Mouse (Mus musculus) thymus, adult 2 months (tissue): Measurements from ENCODE around the gene Atg101.

Experiments
- CTCF ChIP-seq: fragments of 200-500 bp; IDR thresholded peaks from 2 replicates; pipeline ENCODE4 v1.5.1; 2012; ENCODE audit warnings: mild to moderate bottlenecking, control low read depth, low read length, moderate library complexity, borderline replicate concordance; ENCODE audit not compliant: control insufficient read depth, poor library complexity, insufficient read depth; ENCODE audit errors: extremely low read depth
- POLR2A ChIP-seq: fragments of 200-500 bp; IDR thresholded peaks from 2 replicates; pipeline ENCODE4 v1.6.1; 2012; ENCODE audit warnings: mild to moderate bottlenecking, low read length, control low read depth, moderate library complexity; ENCODE audit not compliant: control insufficient read depth, poor library complexity, insufficient read depth; ENCODE audit errors: extremely low read depth

DNA sequence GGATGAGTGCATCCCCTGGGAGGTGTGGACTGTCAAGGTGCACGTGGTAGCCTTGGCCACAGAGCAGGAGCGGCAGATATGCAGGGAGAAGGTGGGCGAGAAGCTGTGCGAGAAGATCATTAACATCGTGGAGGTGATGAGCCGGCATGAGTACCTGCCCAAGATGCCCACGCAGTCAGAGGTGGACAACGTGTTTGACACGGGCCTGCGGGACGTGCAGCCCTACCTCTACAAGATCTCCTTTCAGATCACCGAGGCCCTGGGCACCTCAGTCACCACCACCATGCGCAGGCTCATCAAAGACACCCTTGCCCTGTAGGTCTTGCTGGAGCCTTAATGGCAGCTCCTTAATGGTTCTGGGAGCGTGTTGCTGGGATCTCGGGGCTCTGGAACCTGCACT is 6.3 kb downstream of the Atg101 start:
- TF ChIP-seq CTCF (no peak), POLR2A (no peak)
